Mouse (Mus musculus): Measurements from ENCODE around the gene Dut. TPM values are rescaled to one million over a fixed set of nuclear protein-coding genes. Genes with fewer than 3 reads are reported as not detected.

The Dut gene
- polyA plus RNA-seq, 1 experiment from 2014 or later: 105 TPM

DNA sequence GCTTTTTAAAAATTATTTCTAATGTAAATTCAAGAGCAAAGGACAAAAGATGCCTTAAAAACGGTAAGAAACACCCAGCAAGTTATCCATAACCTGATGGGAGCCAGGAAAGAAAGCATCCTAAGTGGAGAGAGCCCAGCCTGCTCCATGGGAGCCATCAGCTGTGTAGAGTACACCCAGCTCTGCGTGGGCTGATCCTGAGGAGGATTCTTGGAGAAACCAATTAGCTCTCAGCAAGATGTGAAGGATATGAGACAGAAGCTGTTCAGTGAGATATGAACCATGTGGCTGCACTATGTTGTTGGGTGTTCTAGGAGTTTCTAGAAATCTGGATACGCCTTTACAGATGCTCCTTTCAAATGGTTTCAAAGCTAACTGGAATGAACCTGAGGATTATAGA lies 58.7 kb downstream of the Dut start:
- Histone ChIP-seq H3K4me2 (replicated peaks) (no peak overlapping the region), H3K4me3 (replicated peaks) (no peak overlapping the region), H3K9ac (no peak overlapping the region), H3K27me3 (no peaks in the 10 kb centered on the region), H3K4me1 (peaks cover 12% of the 10 kb centered on the region; the same call in 1 of the 2 replicates), H3K9me3 (replicated peaks) (no peaks in the 10 kb centered on the region), H3K27ac (replicated peaks) (no peak overlapping the region), H3K36me3 (peaks cover 48% of the 10 kb centered on the region)
- 83% methylated on average over 3 of the region's 3 CpGs for WGBS
- ATAC-seq (ENCODE audit: insufficient number of reproducible peaks, low FRiP score, low TSS enrichment, low read depth): no peak

Other genes with a start within 250 kb of the Dut start
- gene Slc24a5, start 179.1 kb upstream of the Dut start, polyA plus RNA-seq (2015; fragmentation: Nextera tagmentation; extraction: Ambion mirVana): 10.8 and 11.4 TPM in 2 replicates
- 75.1 and 79.2 TPM in 2 replicates for gene Myef2, start 123.5 kb upstream of the Dut start, polyA plus RNA-seq (2015; fragmentation: Nextera tagmentation; extraction: Ambion mirVana)
- gene Ctxn2, start 110.5 kb upstream of the Dut start, polyA plus RNA-seq (2015; fragmentation: Nextera tagmentation; extraction: Ambion mirVana): not detected in 2 replicates
- not detected in 2 replicates for gene Slc12a1, start 94.7 kb upstream of the Dut start, polyA plus RNA-seq (2015; fragmentation: Nextera tagmentation; extraction: Ambion mirVana)